Mouse (Mus musculus): ENCODE measurements around the gene Map3k7.

Gene Map3k7

GRCm38 (mm10) chr4:32063291-32063690, 99.4 kb downstream of the Map3k7 start:
- no peak for DNase-seq (ENCODE audit: low read depth, low spot score)
- no peaks in the 10 kb centered on the region for H3K27me3 ChIP-seq (ENCODE audit: control insufficient read depth, insufficient read depth, low read length, poor library complexity, severe bottlenecking)
- no peaks in the 10 kb centered on the region for H3K36me3 ChIP-seq (ENCODE audit: control insufficient read depth, insufficient read depth, low read length, poor library complexity, severe bottlenecking)
